Mouse (Mus musculus): ENCODE data around the gene Csrnp3. TPM values are rescaled to one million over a fixed set of nuclear protein-coding genes. Genes with fewer than 3 reads are reported as not detected.

The Csrnp3 gene
- polyA plus RNA-seq, 1 experiment from 2014 or later: 0.40 TPM

GRCm38 (mm10) chr2:65893241-65893640, 47.7 kb downstream of the Csrnp3 start:
- no peak overlapping the region for H3K4me3 ChIP-seq
- H3K9ac ChIP-seq: no peak overlapping the region
- H3K9me3 ChIP-seq: no peaks in the 10 kb centered on the region
- no peak overlapping the region for H3K27ac ChIP-seq
- WGBS: 61% methylated on average over 8 of the region's 8 CpGs
- no peaks in the 10 kb centered on the region for H3K36me3 ChIP-seq
- ATAC-seq (ENCODE audit: borderline replicate concordance, extremely low read depth, low FRiP score, low TSS enrichment): no peak
- H3K27me3 ChIP-seq: no peaks in the 10 kb centered on the region
- no peak overlapping the region for H3K4me2 ChIP-seq
- H3K4me1 ChIP-seq: no peaks in the 10 kb centered on the region

DNA sequence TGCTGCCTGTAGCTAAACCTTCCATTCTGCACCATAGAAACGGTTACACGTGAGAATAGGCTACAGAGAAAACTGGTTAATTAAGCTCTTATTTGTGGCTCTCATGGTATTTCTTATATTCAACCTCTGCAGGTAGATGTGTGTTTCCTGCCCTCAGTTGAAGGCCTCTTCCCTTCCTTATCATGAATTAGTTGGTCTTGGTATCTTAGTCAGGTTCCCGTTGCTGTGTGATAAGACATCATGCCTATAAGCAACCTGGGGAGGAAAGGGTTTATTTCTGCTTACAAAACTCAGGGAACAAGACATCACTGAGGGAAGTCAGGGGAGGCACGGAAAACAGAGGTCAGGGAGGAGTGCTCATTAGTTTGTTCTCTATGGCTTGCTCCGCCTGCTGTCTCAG, 48.7 kb downstream of the Csrnp3 start:
- Histone ChIP-seq H3K9me3 (no peaks in the 10 kb centered on the region), H3K9ac (no peak overlapping the region), H3K27ac (no peak overlapping the region), H3K4me3 (no peak overlapping the region), H3K4me1 (no peaks in the 10 kb centered on the region), H3K36me3 (no peaks in the 10 kb centered on the region), H3K27me3 (no peaks in the 10 kb centered on the region), H3K4me2 (no peak overlapping the region)
- ATAC-seq (ENCODE audit: borderline replicate concordance, extremely low read depth, low FRiP score, low TSS enrichment): no peak
- WGBS: 67% methylated on average over 5 of the region's 5 CpGs

- H3K9ac ChIP-seq: no peak overlapping the region
- no peaks in the 10 kb centered on the region for H3K9me3 ChIP-seq
- no peak for ATAC-seq (ENCODE audit: borderline replicate concordance, extremely low read depth, low FRiP score, low TSS enrichment)
- H3K27me3 ChIP-seq: no peaks in the 10 kb centered on the region
- H3K4me3 ChIP-seq: no peak overlapping the region
- H3K27ac ChIP-seq: no peak overlapping the region
- H3K36me3 ChIP-seq: no peaks in the 10 kb centered on the region
- no peaks in the 10 kb centered on the region for H3K4me1 ChIP-seq
- H3K4me2 ChIP-seq: 0 out of 2 replicates have a peak overlapping the region, but pooled peaks have one; percentile 2
- WGBS: 6% methylated on average over 5 of the region's 5 CpGs
Measured at GRCm38 (mm10) chr2:65896542-65896941, 51.0 kb downstream of the Csrnp3 start.

DNA sequence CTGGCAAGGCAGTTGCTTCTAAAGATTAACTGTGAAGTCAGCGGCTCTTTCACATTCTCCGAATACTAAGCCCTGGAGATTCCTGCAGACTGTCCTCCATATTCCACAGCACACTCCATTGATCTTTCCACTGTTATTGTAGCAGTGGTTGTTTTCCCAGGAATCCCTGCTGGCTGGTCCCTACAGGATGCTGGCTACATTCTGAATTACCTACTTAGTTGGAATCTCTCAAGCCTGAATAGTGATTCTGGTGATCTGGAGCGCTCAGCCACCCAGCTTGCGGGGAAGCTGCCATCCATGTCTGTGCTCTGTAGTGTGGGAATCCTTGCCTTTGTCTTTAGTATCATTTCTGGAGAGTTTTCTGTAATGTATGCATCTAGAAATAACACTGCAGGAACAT, 51.5 kb downstream of the Csrnp3 start:
- no peaks in the 10 kb centered on the region for H3K36me3 ChIP-seq
- 0 out of 2 replicates have a peak overlapping the region, but pooled peaks have one; percentile 2 for H3K4me2 ChIP-seq
- H3K9ac ChIP-seq: no peak overlapping the region
- no peaks in the 10 kb centered on the region for H3K4me1 ChIP-seq
- WGBS: 40% methylated on average over 4 of the region's 4 CpGs
- no peak for ATAC-seq (ENCODE audit: borderline replicate concordance, extremely low read depth, low FRiP score, low TSS enrichment)
- no peaks in the 10 kb centered on the region for H3K9me3 ChIP-seq
- H3K27ac ChIP-seq: no peak overlapping the region
- no peak overlapping the region for H3K4me3 ChIP-seq
- no peaks in the 10 kb centered on the region for H3K27me3 ChIP-seq

DNA sequence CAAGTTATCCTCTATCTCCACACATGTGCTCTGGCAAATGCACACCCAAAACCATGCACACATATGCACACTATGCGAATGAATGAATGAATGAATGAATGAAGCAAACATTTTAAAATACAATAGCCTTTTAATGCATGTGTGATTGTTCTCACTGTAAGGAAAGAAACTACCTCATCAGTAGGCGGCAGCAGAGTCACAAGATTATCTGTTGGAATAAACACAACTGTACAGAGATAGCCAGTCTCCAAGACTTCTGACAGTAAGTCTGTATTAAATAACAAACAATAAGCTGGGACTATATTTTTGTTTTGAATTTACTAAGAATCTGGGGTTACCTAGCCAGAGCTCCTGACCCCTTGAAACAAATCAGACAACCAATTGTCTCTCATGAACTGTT, 53.9 kb downstream of the Csrnp3 start:
- no peak overlapping the region for H3K4me3 ChIP-seq
- no peak overlapping the region for H3K9ac ChIP-seq
- no peaks in the 10 kb centered on the region for H3K27me3 ChIP-seq
- no peak overlapping the region for H3K27ac ChIP-seq
- no peaks in the 10 kb centered on the region for H3K4me1 ChIP-seq
- no peak overlapping the region for H3K4me2 ChIP-seq
- no peaks in the 10 kb centered on the region for H3K9me3 ChIP-seq
- WGBS: 81% methylated on average over 2 of the region's 2 CpGs
- no peaks in the 10 kb centered on the region for H3K36me3 ChIP-seq
- ATAC-seq (ENCODE audit: borderline replicate concordance, extremely low read depth, low FRiP score, low TSS enrichment): no peak

- no peak for ATAC-seq (ENCODE audit: borderline replicate concordance, extremely low read depth, low FRiP score, low TSS enrichment)
- Histone ChIP-seq H3K36me3 (no peaks in the 10 kb centered on the region), H3K4me3 (no peak overlapping the region), H3K9ac (no peak overlapping the region), H3K4me1 (no peaks in the 10 kb centered on the region), H3K9me3 (no peaks in the 10 kb centered on the region), H3K4me2 (no peak overlapping the region), H3K27me3 (no peaks in the 10 kb centered on the region), H3K27ac (no peak overlapping the region)
- WGBS: 69% methylated on average over 3 of the region's 3 CpGs
Measured at GRCm38 (mm10) chr2:65908526-65908925, 63.0 kb downstream of the Csrnp3 start.

GRCm38 (mm10) chr2:65909724-65910521, 64.4 kb downstream of the Csrnp3 start:
- no peak for ATAC-seq (ENCODE audit: borderline replicate concordance, extremely low read depth, low FRiP score, low TSS enrichment)
- Histone ChIP-seq H3K4me3 (no peak overlapping the region), H3K9me3 (no peaks in the 10 kb centered on the region), H3K27me3 (no peaks in the 10 kb centered on the region), H3K27ac (no peak overlapping the region), H3K9ac (no peak overlapping the region), H3K4me2 (no peak overlapping the region), H3K4me1 (no peaks in the 10 kb centered on the region), H3K36me3 (no peaks in the 10 kb centered on the region)
- 38% methylated on average over 13 of the region's 13 CpGs for whole genome bisulfite sequencing

- 21% methylated on average over 7 of the region's 7 CpGs for WGBS
- H3K36me3 ChIP-seq: no peaks in the 10 kb centered on the region
Measured at GRCm38 (mm10) chr2:65915994-65916393, 70.4 kb downstream of the Csrnp3 start.

DNA sequence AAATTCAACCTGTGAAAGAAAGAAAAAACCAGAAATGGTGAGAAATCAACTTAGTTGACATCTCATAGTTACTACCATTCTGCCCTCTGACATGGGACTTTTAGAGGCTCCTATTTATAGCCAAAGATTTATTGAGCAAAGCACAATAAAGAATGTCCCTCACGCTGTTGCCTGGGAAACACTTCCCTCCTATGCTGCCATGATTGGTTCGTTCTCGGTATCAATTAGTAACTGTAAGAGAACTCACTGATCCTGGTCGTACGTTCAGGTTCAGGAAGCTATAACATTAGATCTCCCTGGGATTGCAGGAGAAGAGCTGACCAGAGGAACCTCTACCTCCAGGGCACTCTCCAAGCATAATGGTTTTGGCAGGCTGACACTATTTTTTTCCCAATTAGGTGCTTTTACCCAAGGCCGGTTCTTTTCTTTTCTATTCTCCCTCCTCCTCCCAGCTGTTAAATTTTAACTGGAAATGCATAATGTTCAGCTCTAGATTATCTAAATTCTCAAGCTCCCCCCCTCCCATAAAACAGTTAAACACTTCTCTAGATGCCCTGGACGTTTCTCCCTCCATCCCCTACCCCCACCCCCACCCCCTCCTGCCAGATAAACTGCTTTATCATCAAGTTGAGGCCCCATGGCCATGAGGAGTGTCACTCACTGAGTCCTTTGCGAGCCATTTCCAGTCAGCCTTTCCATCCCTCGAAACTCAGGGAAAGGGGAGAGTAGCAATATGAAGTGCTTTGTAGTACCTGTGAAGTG, 75.3 kb downstream of the Csrnp3 start:
- H3K36me3 ChIP-seq: no peaks in the 10 kb centered on the region
- no peak overlapping the region for H3K9ac ChIP-seq
- H3K4me2 ChIP-seq: no peak overlapping the region
- no peak for ATAC-seq (ENCODE audit: borderline replicate concordance, extremely low read depth, low FRiP score, low TSS enrichment)
- H3K9me3 ChIP-seq: no peaks in the 10 kb centered on the region
- H3K4me1 ChIP-seq: no peaks in the 10 kb centered on the region
- no peak overlapping the region for H3K27ac ChIP-seq
- H3K27me3 ChIP-seq: no peaks in the 10 kb centered on the region
- no peak overlapping the region for H3K4me3 ChIP-seq
- 29% methylated on average over 9 of the region's 9 CpGs for WGBS

More at GRCm38 (mm10) chr2:65915994-65916393, 70.4 kb downstream of the Csrnp3 start:
- no peaks in the 10 kb centered on the region for H3K4me1 ChIP-seq
- no peaks in the 10 kb centered on the region for H3K9me3 ChIP-seq
- H3K4me3 ChIP-seq: no peak overlapping the region
- no peak for ATAC-seq (ENCODE audit: borderline replicate concordance, extremely low read depth, low FRiP score, low TSS enrichment)
- no peaks in the 10 kb centered on the region for H3K27me3 ChIP-seq
- H3K9ac ChIP-seq: no peak overlapping the region
- H3K27ac ChIP-seq: no peak overlapping the region
- H3K4me2 ChIP-seq: no peak overlapping the region

DNA sequence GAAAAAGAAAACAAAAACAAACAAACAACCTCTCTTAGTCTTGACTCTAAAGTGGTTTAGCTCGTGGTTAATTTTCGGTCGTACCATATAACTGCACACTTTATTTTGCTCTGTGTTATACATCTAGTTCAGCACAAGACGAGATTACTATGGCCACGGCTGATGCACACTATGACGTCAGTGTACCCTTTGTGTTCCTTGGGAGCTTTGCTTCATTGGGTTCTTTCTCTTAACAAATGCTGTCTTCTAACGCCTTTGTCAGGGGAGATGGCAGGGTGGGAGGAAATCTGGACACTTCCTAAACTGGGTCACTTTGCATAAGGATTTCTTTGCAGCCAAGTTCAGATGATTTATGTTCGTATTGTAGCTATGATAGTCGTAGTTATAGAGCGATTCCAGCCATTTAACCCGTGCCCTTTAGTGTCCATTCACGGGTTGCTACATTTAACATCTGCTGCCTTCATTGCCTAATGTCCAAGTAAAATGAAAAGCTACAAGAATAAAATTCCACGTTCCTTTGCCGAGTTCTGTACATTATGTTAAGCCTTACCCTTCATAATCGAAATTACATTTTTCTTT, 79.9 kb downstream of the Csrnp3 start:
- no peak for ATAC-seq (ENCODE audit: borderline replicate concordance, extremely low read depth, low FRiP score, low TSS enrichment)
- 68% methylated on average over 15 of the region's 15 CpGs for WGBS
- H3K4me1 ChIP-seq: no peaks in the 10 kb centered on the region
- no peak overlapping the region for H3K27ac ChIP-seq
- no peak overlapping the region for H3K4me3 ChIP-seq
- H3K9ac ChIP-seq: no peak overlapping the region
- no peaks in the 10 kb centered on the region for H3K36me3 ChIP-seq
- H3K27me3 ChIP-seq: no peaks in the 10 kb centered on the region
- H3K4me2 ChIP-seq: no peak overlapping the region
- no peaks in the 10 kb centered on the region for H3K9me3 ChIP-seq

GRCm38 (mm10) chr2:65926935-65927708, 81.6 kb downstream of the Csrnp3 start:
- Histone ChIP-seq H3K9me3 (no peaks in the 10 kb centered on the region), H3K27me3 (no peaks in the 10 kb centered on the region), H3K9ac (no peak overlapping the region), H3K27ac (no peak overlapping the region), H3K4me1 (no peaks in the 10 kb centered on the region), H3K4me2 (no peak overlapping the region), H3K4me3 (no peak overlapping the region), H3K36me3 (no peaks in the 10 kb centered on the region)
- ATAC-seq (ENCODE audit: borderline replicate concordance, extremely low read depth, low FRiP score, low TSS enrichment): no peak
- WGBS: 38% methylated on average over 8 of the region's 8 CpGs
